Mouse (Mus musculus) Patski (cell line): ENCODE data around the gene Zbtb39. TPM values are rescaled to one million over a fixed set of nuclear protein-coding genes. Genes with fewer than 3 reads are reported as not detected.

ENCODE experiments used
- ATAC-seq: fragments of 100-300 bp; one replicate; pipeline ENCODE4 v1.8.0; 2021
- CTCF ChIA-PET: fragments of 350-600 bp; sonication (Branson Sonifier 250); formaldehyde crosslinking; loops from one replicate; lab custom pipeline; 2022; ENCODE audit warnings: inconsistent platforms; lab: Charles Lee
- POLR2A ChIA-PET: fragments of 350-600 bp; sonication (Branson Sonifier 250); formaldehyde crosslinking; loops from one replicate; lab custom pipeline; 2022; ENCODE audit warnings: antibody characterized with exemption, inconsistent platforms; lab: Charles Lee
- DNase-seq: peaks from one replicate; pipeline ENCODE4 v3.0.0-alpha.2; 2011; ENCODE audit warnings: low read depth, low spot score
- H3K27me3 ChIP-seq: fragments of 371-371 bp; one replicate; pipeline ENCODE4 v1.5.1; 2021
- CTCF ChIP-seq: fragments of 100-300 bp; IDR thresholded peaks from one replicate; pipeline ENCODE4 v1.5.1; 2021
- in situ Hi-C: fragments of 300-500 bp; cut with MboI; formaldehyde crosslinking; loops from 3 replicates; pipeline ENCODE4 v1.11.1; 2018; ENCODE audit warnings: low pct_unique_long_range_greater_than_20kb, mixed read lengths
- polyA plus RNA-seq: library from polyadenylated mRNA; unstranded; gene quantifications from one replicate; pipeline ENCODE4 v1.2.3, GENCODE M21; 2021

Zbtb39 gene
- polyA plus RNA-seq, 1 experiment from 2014 or later: 7.5 TPM

- ChIA-PET CTCF (no interaction called here), POLR2A (interaction anchor here (1.2 to 1.5 kb wide), 2 partner anchors 13 to 15 kb away, joined by 3 read pairs; no protein-coding TSS in a partner anchor)
- no peak for TF ChIP-seq CTCF
- in situ Hi-C loops: no loop called here
- no peaks in the 10 kb centered on the region for H3K27me3 ChIP-seq
- no peak for DNase-seq
- ATAC-seq: no peak
Observed at GRCm38 (mm10) chr10:127710331-127710730, 29.0 kb upstream of the Zbtb39 start.

GRCm38 (mm10) chr10:127712736-127713135 is 26.6 kb upstream of the Zbtb39 start:
- CTCF ChIA-PET: interaction anchor here (1.6 kb wide), 1 partner anchor 12 kb away, joined by 5 read pairs; the partner anchor contains the start of gene Tac2
- ATAC-seq (no peak), DNase-seq (no peak)
- no peak for TF ChIP-seq CTCF
- POLR2A ChIA-PET: no interaction called here
- in situ Hi-C loops: no loop called here
- H3K27me3 ChIP-seq: no peaks in the 10 kb centered on the region

- ChIA-PET POLR2A (no interaction called here), CTCF (no interaction called here)
- TF ChIP-seq CTCF: no peak
- ATAC-seq (no peak), DNase-seq (no peak)
- peaks cover 19% of the 10 kb centered on the region for H3K27me3 ChIP-seq
- in situ Hi-C loops: no loop called here
Observed at GRCm38 (mm10) chr10:127721671-127722418, 17.5 kb upstream of the Zbtb39 start.

- no peak for DNase-seq
- no peak for ATAC-seq
- ChIA-PET CTCF (interaction anchor here (1.3 to 1.8 kb wide), 4 partner anchors 11 to 62 kb away, joined by 3 to 5 read pairs (median 4); no protein-coding TSS in a partner anchor), POLR2A (no interaction called here)
- in situ Hi-C loops: no loop called here
- peaks cover 35% of the 10 kb centered on the region for H3K27me3 ChIP-seq
- no peak for TF ChIP-seq CTCF
Observed at GRCm38 (mm10) chr10:127724178-127724577, 15.2 kb upstream of the Zbtb39 start, which contains the start of gene Tac2. TSS of gene Tac2 (plus strand) at chr10:127724478.

GRCm38 (mm10) chr10:127725136-127725535 is 14.2 kb upstream of the Zbtb39 start:
- no peak for TF ChIP-seq CTCF
- CTCF ChIA-PET: interaction anchor here (1.6 to 1.8 kb wide), 2 partner anchors 12 to 36 kb away, joined by 5 read pairs; no protein-coding TSS in a partner anchor
- peaks cover 40% of the 10 kb centered on the region for H3K27me3 ChIP-seq
- no peak for ATAC-seq
- no peak for DNase-seq
- in situ Hi-C loops: no loop called here
- POLR2A ChIA-PET: interaction anchor here (0.7 kb wide), 1 partner anchor 12 kb away, joined by 5 read pairs; no protein-coding TSS in a partner anchor

GRCm38 (mm10) chr10:127728437-127728836 is 10.9 kb upstream of the Zbtb39 start:
- TF ChIP-seq CTCF: no peak
- CTCF ChIA-PET: no interaction called here
- peaks cover 30% of the 10 kb centered on the region for H3K27me3 ChIP-seq
- in situ Hi-C loops: no loop called here
- ATAC-seq: no peak
- POLR2A ChIA-PET: no interaction called here
- no peak for DNase-seq

GRCm38 (mm10) chr10:127730285-127730932 is 8.9 kb upstream of the Zbtb39 start:
- no peak for ATAC-seq
- in situ Hi-C loops: loop anchor here (10.0 kb wide), 1 partner anchor 274 kb away; the partner anchor contains the start of gene Hsd17b6

GRCm38 (mm10) chr10:127730933-127731310 is 8.4 kb upstream of the Zbtb39 start:
- peaks cover 23% of the 10 kb centered on the region for H3K27me3 ChIP-seq
- no peak for DNase-seq

More at GRCm38 (mm10) chr10:127730285-127730932, 8.9 kb upstream of the Zbtb39 start:
- no peak for TF ChIP-seq CTCF
- H3K27me3 ChIP-seq: peaks cover 28% of the 10 kb centered on the region
- CTCF ChIA-PET: interaction anchor here (0.7 kb wide), 1 partner anchor 207 kb away, joined by 3 read pairs; no protein-coding TSS in a partner anchor
- POLR2A ChIA-PET: no interaction called here
- no peak for DNase-seq

GRCm38 (mm10) chr10:127731397-127731796 is 7.9 kb upstream of the Zbtb39 start:
- DNase-seq (no peak), ATAC-seq (no peak)
- peaks cover 21% of the 10 kb centered on the region for H3K27me3 ChIP-seq
- POLR2A ChIA-PET: no interaction called here
- CTCF ChIA-PET: no interaction called here
- TF ChIP-seq CTCF: no peak
- in situ Hi-C loops: loop anchor here (10.0 kb wide), 1 partner anchor 273 kb away; the partner anchor contains the start of gene Hsd17b6

More at GRCm38 (mm10) chr10:127730933-127731310, 8.4 kb upstream of the Zbtb39 start:
- ChIA-PET CTCF (no interaction called here), POLR2A (no interaction called here)
- TF ChIP-seq CTCF: no peak
- ATAC-seq: no peak
- in situ Hi-C loops: loop anchor here (10.0 kb wide), 1 partner anchor 274 kb away; the partner anchor contains the start of gene Hsd17b6

GRCm38 (mm10) chr10:127734434-127734833 is 4.9 kb upstream of the Zbtb39 start:
- ChIA-PET POLR2A (interaction anchor here (0.6 kb wide), 1 partner anchor 29 kb away, joined by 5 read pairs; the partner anchor contains the start of gene Myo1a), CTCF (interaction anchor here (0.9 to 1.5 kb wide), 2 partner anchors 11 to 14 kb away, joined by 3 to 5 read pairs; no protein-coding TSS in a partner anchor)
- ATAC-seq (no peak), DNase-seq (no peak)
- in situ Hi-C loops: loop anchor here (10.0 kb wide), 1 partner anchor 270 kb away; the partner anchor contains the start of gene Hsd17b6
- TF ChIP-seq CTCF: no peak
- peaks cover 5% of the 10 kb centered on the region for H3K27me3 ChIP-seq
